Mouse (Mus musculus) liver, embryonic 12.5 days (tissue): ENCODE measurements around the gene Tspan2. TPM values are rescaled to one million over a fixed set of nuclear protein-coding genes. Genes with fewer than 3 reads are reported as not detected.

Experiments
- ATAC-seq: fragments of 200-750 bp; cut with Nextera tagmentation; 2 replicates; pipeline ENCODE4 v1.8.0; 2017; ENCODE audit warnings: moderate number of reproducible peaks, mild to moderate bottlenecking, moderate library complexity
- H3K27ac ChIP-seq: fragments of 300-500 bp; sonication (generic); 2 replicates; pipeline ENCODE4 v1.5.1; 2016; ENCODE audit warnings: mild to moderate bottlenecking
- H3K27me3 ChIP-seq: fragments of 300-500 bp; sonication (generic); replicated peaks from 2 replicates; pipeline ENCODE4 v1.6.1; 2016; ENCODE audit warnings: mild to moderate bottlenecking, moderate library complexity
- H3K36me3 ChIP-seq: fragments of 300-500 bp; sonication (generic); 2 replicates; pipeline ENCODE4 v1.6.1; 2016; ENCODE audit warnings: mild to moderate bottlenecking, moderate library complexity
- H3K4me1 ChIP-seq: fragments of 300-500 bp; sonication (generic); 2 replicates; pipeline ENCODE4 v1.6.1; 2016
- H3K4me2 ChIP-seq: fragments of 300-500 bp; sonication (generic); 2 replicates; pipeline ENCODE4 v1.6.1; 2016; ENCODE audit warnings: mild to moderate bottlenecking, moderate library complexity
- H3K4me3 ChIP-seq: fragments of 300-500 bp; sonication (generic); 2 replicates; pipeline ENCODE4 v1.5.1; 2016; ENCODE audit warnings: mild to moderate bottlenecking, moderate library complexity
- H3K9ac ChIP-seq: fragments of 300-500 bp; sonication (generic); 2 replicates; pipeline ENCODE4 v1.6.1; 2016; ENCODE audit warnings: mild to moderate bottlenecking, moderate library complexity
- H3K9me3 ChIP-seq: fragments of 300-500 bp; sonication (generic); replicated peaks from 2 replicates; pipeline ENCODE4 v1.6.1; 2016; ENCODE audit warnings: mild to moderate bottlenecking, moderate library complexity
- WGBS: fragments of 180-500 bp; shearing (Covaris S2); methylation state at CpG from one replicate; pipeline ENCODE4 v1.1.7; 2016; ENCODE audit not compliant: insufficient replicate concordance; 5-methylcytosine and 5-hydroxymethylcytosine counted together
- polyA plus RNA-seq: library from polyadenylated mRNA; unstranded; fragments of >200 nt; fragmentation: Nextera tagmentation; extraction: Ambion mirVana; gene quantifications from 2 replicates; pipeline ENCODE4 v1.2.1, GENCODE M21; 2016

The Tspan2 gene
- polyA plus RNA-seq, 1 experiment from 2014 or later = 3.4 TPM

DNA sequence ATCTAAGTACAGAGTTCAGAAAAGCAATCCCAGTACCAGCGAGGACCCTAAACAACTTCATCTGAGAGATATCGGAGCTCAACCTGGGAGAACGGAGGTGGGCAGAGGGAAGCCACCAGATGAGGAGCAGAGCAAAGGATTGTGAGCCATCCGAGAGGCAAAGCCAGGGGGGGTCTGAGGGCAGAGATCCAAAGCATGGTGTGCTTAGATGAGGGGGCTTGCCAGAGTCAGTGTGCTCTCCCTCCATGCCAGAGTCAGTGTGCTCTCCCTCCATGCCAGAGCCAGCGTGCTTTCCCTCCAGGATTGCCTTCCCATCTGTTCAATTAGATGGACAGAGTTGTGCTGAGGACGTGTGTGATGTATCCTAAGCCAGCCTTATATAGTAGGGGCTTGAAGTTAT is 2.8 kb downstream of the Tspan2 start:
- Histone ChIP-seq H3K9ac (no peak overlapping the region), H3K4me3 (no peak overlapping the region), H3K27me3 (peaks cover 45% of the 10 kb centered on the region), H3K4me2 (no peak overlapping the region), H3K36me3 (no peaks in the 10 kb centered on the region), H3K9me3 (no peaks in the 10 kb centered on the region), H3K4me1 (peaks cover 24% of the 10 kb centered on the region), H3K27ac (no peak overlapping the region)
- ATAC-seq = no peak
- WGBS = 61% methylated on average over 6 of the region's 6 CpGs

DNA sequence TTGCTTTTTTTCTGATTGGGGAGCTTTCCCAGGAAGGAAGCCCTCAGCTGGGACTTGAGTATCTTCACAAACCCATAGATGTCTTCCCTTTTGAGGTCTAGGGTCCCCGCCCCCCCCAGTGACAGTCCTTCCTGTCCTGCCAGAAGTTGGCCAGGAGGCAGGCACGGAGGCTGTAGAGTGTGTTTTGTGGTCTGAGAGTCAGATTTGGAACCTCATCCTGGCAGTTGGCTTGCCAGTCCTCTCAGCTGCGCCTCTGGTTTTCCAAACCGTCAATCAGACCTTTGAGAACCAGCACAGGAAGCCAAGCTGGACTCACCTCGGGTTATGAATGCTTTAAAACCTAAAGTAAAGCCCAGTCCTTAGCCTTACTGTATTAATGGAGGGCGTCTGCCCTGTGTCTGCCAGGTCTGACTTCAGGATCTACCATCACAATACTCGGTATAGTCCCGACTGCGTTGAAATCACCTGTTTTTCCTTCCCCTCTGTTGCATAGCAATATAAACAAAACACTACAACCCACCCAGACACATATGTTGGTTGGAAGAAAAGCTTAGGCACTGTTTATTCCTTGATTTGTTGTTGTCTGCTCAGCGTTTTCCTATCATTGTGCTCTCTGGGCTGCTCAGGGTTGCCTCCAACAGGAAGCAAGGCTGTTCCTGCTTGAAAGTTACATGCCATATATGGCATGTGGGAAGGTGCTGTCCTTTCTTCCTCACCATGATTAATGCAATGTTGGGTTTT is 4.0 kb downstream of the Tspan2 start:
- H3K4me1 ChIP-seq = peaks cover 24% of the 10 kb centered on the region
- 10% methylated on average over 10 of the region's 10 CpGs for WGBS
- H3K4me3 ChIP-seq = no peak overlapping the region
- peak overlapping the region; percentile 23; the same call in 1 of the 2 replicates for H3K4me2 ChIP-seq
- H3K27ac ChIP-seq = no peak overlapping the region; the same call in 1 of the 2 replicates
- peaks cover 45% of the 10 kb centered on the region for H3K27me3 ChIP-seq
- H3K36me3 ChIP-seq = no peaks in the 10 kb centered on the region
- H3K9me3 ChIP-seq = no peaks in the 10 kb centered on the region
- no peak overlapping the region for H3K9ac ChIP-seq
- ATAC-seq = no peak

DNA sequence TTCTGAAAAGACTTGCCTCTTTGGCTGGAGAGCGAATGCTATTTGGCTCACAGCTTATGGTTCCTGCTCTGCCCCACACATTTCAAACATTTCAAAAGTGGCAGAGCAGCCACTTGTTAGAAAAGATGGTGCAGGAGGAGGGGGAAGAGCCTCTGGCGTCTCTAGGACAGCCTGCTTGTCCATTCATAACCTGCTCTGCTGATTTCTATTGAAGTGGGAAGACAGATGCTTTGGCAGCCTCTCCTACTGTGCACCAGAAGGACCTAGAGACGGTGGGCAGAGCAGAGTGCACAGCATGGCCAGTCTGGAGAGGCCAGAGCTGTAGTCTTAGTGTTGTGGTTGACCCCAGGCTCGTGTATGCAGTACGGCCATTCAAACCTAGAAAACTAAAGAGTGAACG is 4.6 kb downstream of the Tspan2 start:
- no peak overlapping the region for H3K4me3 ChIP-seq
- no peak overlapping the region for H3K9ac ChIP-seq
- H3K4me2 ChIP-seq = peak overlapping the region; percentile 23; the same call in 1 of the 2 replicates
- no peaks in the 10 kb centered on the region for H3K36me3 ChIP-seq
- no peak overlapping the region for H3K27ac ChIP-seq
- 49% methylated on average over 6 of the region's 6 CpGs for WGBS
- H3K27me3 ChIP-seq = peaks cover 44% of the 10 kb centered on the region
- no peaks in the 10 kb centered on the region for H3K9me3 ChIP-seq
- peaks cover 24% of the 10 kb centered on the region for H3K4me1 ChIP-seq
- no peak for ATAC-seq

DNA sequence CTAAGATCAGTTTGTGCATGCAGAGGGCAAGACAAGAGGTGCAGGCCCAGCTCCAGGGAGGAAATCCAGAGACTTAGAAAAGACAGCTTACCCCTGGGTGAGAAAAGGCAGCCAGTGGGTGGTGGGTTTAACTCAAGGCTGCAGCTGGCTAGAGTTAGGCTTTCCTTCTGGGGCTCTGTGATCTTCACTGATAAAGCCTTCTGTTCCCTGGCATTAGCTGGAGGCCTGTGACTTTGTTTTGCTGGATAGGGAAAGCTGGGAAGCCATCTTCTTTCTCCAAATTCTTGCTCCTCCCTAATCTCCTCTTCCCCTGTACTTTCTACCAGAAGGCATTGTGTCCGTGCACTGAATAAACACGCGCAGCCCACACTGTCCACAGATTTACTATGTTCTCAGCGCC is 8.4 kb downstream of the Tspan2 start:
- no peaks in the 10 kb centered on the region for H3K36me3 ChIP-seq
- no peak overlapping the region for H3K27ac ChIP-seq
- 73% methylated on average over 4 of the region's 4 CpGs for WGBS
- H3K4me1 ChIP-seq = peaks cover 12% of the 10 kb centered on the region; the same call in 1 of the 2 replicates
- no peak overlapping the region for H3K9ac ChIP-seq
- ATAC-seq = no peak
- no peak overlapping the region for H3K4me3 ChIP-seq
- H3K27me3 ChIP-seq = 0 out of 2 replicates have a peak, but pooled peaks cover 6% of the 10 kb centered on the region
- H3K9me3 ChIP-seq = no peaks in the 10 kb centered on the region
- no peak overlapping the region for H3K4me2 ChIP-seq

DNA sequence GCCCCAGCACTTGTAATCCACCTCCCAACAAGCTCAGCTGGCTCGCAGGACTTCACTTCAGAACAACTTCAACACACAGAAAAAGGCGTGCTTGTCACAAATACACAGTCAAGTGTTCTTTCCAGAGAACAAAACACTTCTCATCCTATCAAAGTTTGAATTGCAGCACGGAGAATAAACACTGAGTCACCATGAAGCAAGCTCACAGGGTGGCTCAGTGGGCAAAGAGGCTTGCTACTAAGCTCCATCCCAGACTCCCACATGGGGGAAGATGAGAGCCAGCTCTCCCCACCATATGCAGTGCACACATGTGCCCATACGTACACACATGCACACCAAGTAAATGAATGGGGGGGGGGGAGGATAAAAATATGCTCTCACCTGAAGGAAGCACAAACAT is 8.9 kb downstream of the Tspan2 start:
- Histone ChIP-seq H3K27me3 (0 out of 2 replicates have a peak, but pooled peaks cover under 1% of the 10 kb centered on the region), H3K9me3 (no peaks in the 10 kb centered on the region), H3K27ac (no peak overlapping the region), H3K36me3 (no peaks in the 10 kb centered on the region), H3K4me2 (no peak overlapping the region), H3K4me3 (no peak overlapping the region), H3K9ac (no peak overlapping the region), H3K4me1 (peaks cover 9% of the 10 kb centered on the region; the same call in 1 of the 2 replicates)
- 35% methylated on average over 4 of the region's 4 CpGs for WGBS
- no peak for ATAC-seq

DNA sequence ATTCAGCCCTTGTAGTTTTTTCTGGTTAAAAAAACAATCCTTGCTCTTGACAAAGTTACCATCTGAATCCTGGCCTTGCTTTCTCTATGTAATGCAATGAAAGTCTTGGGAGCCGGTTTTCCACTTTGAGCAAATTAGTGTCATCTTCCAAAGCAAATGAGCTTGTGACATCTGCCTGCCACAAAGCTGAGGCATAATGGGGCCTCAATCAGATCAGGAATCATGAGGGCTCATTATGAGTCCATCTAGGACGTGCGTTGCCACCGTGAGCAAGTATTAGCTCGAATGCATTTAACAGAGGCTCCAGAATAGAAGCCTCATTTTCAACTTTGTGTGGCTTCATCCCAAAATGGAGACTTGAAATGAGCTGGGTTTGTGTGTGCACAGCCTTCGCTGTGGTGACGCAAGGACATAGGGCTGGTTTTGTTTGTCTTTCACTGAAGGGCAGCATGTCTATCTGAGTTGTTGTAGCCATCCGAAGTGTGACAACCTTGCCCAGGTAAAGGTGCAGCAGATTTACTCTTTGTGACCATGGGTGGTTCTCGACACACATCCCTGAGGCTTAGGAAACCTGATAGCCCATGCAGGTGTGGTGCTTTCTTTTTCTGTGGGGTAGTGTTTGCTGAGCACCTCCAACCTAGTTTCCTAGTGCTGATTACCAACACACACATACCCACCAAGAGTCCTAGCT is 9.6 kb downstream of the Tspan2 start:
- H3K4me3 ChIP-seq = no peak overlapping the region
- H3K4me1 ChIP-seq = peaks cover 6% of the 10 kb centered on the region; the same call in 1 of the 2 replicates
- no peaks in the 10 kb centered on the region for H3K27me3 ChIP-seq
- no peak overlapping the region for H3K27ac ChIP-seq
- no peaks in the 10 kb centered on the region for H3K36me3 ChIP-seq
- WGBS = 68% methylated on average over 9 of the region's 9 CpGs
- no peak for ATAC-seq
- H3K9ac ChIP-seq = no peak overlapping the region
- no peaks in the 10 kb centered on the region for H3K9me3 ChIP-seq
- H3K4me2 ChIP-seq = no peak overlapping the region

DNA sequence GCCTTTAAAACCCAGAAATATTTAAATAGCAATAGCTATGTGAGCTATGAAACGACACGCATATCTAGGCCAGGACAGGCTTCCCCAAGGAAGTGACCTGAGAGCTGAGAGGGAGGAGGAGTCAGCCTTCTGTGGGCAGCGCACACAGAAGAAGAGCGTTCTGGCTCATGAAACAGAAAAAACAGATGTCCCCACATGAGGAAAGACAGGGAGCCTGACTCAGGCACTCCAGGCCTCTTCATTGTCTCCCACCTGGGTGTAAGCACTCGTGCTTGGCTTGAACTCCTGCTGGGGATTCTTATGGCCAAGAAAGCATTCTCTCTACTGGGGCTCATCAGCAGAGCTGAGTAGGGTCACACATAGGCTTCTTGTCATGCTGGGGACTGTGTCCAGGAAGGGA is 10.3 kb downstream of the Tspan2 start:
- Histone ChIP-seq H3K4me2 (no peak overlapping the region), H3K27me3 (no peaks in the 10 kb centered on the region), H3K4me1 (peaks cover 5% of the 10 kb centered on the region; the same call in 1 of the 2 replicates), H3K9ac (no peak overlapping the region), H3K27ac (no peak overlapping the region), H3K4me3 (no peak overlapping the region), H3K9me3 (no peaks in the 10 kb centered on the region), H3K36me3 (no peaks in the 10 kb centered on the region)
- ATAC-seq = no peak
- 16% methylated on average over 5 of the region's 5 CpGs for WGBS

DNA sequence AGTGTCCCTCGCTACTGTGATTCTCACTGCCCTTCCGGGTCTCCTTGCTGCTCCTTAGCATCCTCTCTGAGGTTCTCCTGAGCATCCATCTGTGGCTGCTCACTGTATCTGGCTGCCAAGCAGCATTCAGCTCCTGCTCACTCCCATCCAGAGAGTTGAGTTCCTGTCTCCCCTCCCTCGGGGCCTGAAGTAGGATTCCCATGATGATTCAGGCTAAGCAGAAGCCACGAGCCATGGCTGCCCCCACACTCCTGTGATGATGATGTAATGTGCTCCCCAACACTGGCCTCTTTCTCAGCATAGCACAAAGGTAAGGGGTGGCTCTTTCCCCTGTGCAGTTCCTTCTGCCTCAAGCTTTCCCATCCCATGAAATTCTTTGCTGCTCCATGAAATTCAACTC is 11.8 kb downstream of the Tspan2 start:
- Histone ChIP-seq H3K4me1 (peaks cover 5% of the 10 kb centered on the region; the same call in 1 of the 2 replicates), H3K9me3 (no peaks in the 10 kb centered on the region), H3K27ac (no peak overlapping the region), H3K36me3 (no peaks in the 10 kb centered on the region), H3K4me3 (no peak overlapping the region), H3K9ac (no peak overlapping the region), H3K27me3 (no peaks in the 10 kb centered on the region), H3K4me2 (no peak overlapping the region)
- WGBS = 59% methylated on average over 4 of the region's 4 CpGs
- ATAC-seq = no peak

DNA sequence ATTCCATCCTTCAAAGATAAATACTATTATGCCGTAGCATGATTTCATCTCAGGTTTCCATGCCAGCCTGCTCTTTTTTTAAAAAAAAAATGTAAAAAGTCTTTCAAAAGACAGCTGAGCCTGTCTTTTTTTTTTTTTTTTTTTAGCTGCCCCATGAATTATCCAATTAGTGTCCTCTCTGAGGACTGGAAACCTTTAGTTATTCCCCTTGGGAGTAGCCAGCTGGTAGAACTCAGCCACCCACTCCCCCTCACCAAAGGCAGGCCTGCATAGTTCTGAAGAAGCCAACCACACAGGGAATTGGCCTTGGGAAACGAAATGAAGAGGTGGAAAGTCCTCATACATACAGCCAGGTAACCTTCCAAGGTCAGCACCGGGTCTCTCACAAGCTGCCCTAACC is 13.7 kb downstream of the Tspan2 start:
- Histone ChIP-seq H3K9ac (no peak overlapping the region), H3K4me2 (no peak overlapping the region), H3K27ac (no peak overlapping the region), H3K27me3 (no peaks in the 10 kb centered on the region), H3K36me3 (no peaks in the 10 kb centered on the region), H3K9me3 (no peaks in the 10 kb centered on the region), H3K4me3 (no peak overlapping the region), H3K4me1 (peaks cover 5% of the 10 kb centered on the region; the same call in 1 of the 2 replicates)
- 50% methylated on average over 3 of the region's 3 CpGs for WGBS
- no peak for ATAC-seq

DNA sequence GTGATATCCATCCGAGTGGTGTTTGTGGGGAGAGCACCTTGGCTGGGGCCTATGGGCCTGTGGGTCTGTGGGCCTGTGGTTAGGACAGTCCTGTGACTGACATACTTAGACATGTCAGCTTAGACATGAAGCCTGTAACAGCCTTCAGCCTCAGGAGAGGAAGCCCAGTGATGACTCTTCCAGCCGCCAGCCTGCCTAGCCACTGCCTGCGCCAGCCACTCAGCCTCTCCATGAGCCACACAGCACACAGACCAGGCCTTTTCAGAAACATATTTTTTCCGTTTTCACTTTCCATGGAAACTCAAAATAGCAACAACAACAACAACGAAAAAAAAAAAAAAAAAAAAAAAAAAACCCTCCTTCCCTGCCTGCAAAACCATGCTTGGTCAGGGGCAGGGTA is 14.4 kb downstream of the Tspan2 start:
- H3K4me3 ChIP-seq = no peak overlapping the region
- H3K36me3 ChIP-seq = no peaks in the 10 kb centered on the region
- H3K9ac ChIP-seq = no peak overlapping the region
- no peak overlapping the region for H3K4me2 ChIP-seq
- H3K9me3 ChIP-seq = no peaks in the 10 kb centered on the region
- peaks cover 5% of the 10 kb centered on the region; the same call in 1 of the 2 replicates for H3K4me1 ChIP-seq
- 44% methylated on average over 5 of the region's 5 CpGs for WGBS
- no peak for ATAC-seq
- H3K27me3 ChIP-seq = no peaks in the 10 kb centered on the region
- no peak overlapping the region for H3K27ac ChIP-seq

DNA sequence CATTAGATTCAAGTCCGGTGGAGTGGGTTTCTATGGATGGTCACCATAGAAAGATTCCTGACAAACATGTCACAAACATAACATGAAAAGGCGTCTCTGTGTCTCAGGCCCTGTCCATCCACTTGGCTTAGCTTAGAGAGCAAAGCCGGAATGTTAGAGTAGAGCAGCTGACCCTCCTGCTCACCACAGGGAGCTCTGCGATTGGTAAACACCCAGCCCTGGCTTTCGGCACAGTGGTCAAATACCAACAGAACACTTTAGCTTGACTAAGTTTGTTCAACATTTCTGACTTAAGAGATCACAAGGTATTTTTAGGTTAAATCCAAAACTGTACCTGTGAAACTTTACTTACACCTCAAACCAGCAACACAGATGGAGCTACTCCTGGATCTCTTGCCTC is 16.8 kb downstream of the Tspan2 start:
- H3K4me3 ChIP-seq = no peak overlapping the region
- 74% methylated on average over 5 of the region's 5 CpGs for WGBS

DNA sequence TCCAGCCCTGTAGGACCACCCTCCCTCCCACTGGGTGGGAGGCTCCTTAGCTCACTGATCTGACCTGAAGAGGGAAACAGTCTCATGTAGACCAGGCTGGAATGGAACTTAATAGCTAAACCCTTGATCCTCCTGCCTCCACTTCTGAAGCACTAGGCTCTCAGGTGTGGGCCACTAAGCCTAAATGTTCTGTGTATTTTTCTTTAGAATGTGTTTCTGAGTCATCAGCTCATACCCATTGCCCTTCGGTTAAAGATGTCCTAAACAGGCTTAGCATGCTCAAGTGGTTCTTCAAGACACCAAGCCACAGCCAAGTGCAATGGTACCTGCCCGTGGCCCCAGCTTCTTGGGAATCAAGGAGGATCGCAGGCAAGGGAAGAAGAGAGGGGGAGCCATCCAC is 17.2 kb downstream of the Tspan2 start:
- Histone ChIP-seq H3K9me3 (no peaks in the 10 kb centered on the region), H3K9ac (no peak overlapping the region), H3K4me2 (no peak overlapping the region), H3K36me3 (no peaks in the 10 kb centered on the region), H3K27me3 (no peaks in the 10 kb centered on the region), H3K4me1 (0 out of 2 replicates have a peak, but pooled peaks cover 8% of the 10 kb centered on the region), H3K27ac (no peak overlapping the region), H3K4me3 (no peak overlapping the region)
- ATAC-seq = no peak
- 65% methylated on average over 3 of the region's 3 CpGs for WGBS

More for the DNA sequence above, 16.8 kb downstream of the Tspan2 start:
- Histone ChIP-seq H3K4me2 (no peak overlapping the region), H3K36me3 (no peaks in the 10 kb centered on the region), H3K9ac (no peak overlapping the region), H3K27ac (no peak overlapping the region), H3K27me3 (no peaks in the 10 kb centered on the region), H3K9me3 (no peaks in the 10 kb centered on the region), H3K4me1 (0 out of 2 replicates have a peak, but pooled peaks cover 8% of the 10 kb centered on the region)
- no peak for ATAC-seq
